Mouse (Mus musculus): ENCODE measurements around the gene Zfp654.

Gene Zfp654

DNA sequence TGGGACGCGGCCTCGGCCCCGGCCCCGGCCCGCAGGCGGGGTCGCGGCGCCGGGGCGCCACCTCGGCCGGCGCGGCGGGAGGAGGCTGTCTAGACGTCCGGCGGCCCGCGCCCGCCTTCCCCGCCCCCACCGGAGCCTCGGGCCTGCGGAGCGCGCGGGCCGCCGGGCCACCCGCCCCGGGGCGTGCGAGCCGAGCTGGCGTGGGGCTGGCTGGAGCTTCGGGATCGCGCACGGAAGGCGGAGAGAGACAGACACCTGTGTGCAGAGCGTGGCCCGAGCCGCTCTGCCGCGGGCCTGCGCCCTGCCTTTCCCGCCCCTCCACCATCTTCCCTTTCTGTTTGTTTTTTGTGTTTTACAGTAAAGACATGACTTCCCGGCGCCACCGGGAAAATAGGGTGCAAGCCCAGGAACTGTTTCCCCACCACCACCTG, 1.0 kb upstream of the Zfp654 start:
- DNase-seq, result peak; percentile 43

DNA sequence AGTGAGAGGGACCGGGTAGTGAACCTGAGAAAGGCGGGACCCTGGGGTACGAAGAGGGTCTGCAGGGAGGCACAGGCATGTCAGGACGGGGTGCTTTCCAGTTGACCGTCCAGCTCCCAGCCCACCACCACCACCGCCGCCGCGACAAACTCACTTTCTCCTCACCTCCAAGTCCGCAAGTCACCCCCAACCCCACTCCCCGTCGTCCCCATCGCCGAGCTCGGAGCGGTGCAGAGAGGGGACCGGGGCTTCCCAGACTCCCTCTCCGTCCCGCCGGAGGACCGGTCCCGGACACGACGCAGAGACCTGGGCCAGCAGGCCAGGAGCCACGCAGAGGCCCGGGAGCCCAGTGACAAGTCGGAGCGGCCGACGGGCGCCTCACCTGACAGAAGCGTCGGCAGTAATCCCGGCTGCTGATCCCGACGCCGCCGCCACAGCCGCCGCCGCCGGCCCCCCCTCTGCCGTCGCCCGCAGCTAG, 328 bp downstream of the Zfp654 start:
- no peak for DNase-seq

DNA sequence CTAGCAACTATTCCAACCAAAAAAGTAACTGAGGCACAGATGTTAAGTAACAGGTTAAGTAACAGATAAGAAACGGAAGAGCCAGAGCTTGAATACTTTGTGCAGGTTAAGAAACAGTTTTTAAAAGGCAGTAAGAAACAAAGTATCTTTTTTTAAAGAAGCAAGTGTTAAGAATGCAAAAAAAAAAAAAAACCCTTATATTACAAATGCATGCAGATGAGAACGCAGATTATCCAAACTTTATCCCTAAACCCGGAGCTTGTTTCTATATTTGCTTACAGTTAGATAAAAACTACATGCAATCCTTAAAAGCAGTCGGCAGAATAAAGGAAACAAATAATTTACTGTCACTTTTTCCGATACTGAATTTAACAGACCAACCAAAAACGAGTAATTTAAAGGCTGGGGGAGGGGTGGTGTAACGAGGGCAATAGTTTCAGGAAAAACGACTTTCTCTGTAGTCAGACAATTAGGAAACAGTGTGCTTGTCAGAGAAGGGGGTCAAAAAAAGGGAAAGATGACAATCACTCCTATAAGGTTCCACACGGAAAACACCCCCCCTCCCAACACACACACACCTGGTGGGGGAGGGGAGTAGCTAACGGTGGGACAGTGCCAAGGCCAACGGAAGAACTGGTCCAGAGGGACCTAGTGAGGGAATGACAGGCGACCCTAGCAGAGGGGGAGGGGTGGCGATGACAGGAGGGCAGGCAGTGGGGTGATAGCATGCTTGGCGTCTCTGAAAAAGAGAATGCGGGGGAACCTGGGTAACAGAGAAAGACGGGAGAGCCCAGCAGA, 966 bp downstream of the Zfp654 start:
- peak; percentile 25 for DNase-seq

DNA sequence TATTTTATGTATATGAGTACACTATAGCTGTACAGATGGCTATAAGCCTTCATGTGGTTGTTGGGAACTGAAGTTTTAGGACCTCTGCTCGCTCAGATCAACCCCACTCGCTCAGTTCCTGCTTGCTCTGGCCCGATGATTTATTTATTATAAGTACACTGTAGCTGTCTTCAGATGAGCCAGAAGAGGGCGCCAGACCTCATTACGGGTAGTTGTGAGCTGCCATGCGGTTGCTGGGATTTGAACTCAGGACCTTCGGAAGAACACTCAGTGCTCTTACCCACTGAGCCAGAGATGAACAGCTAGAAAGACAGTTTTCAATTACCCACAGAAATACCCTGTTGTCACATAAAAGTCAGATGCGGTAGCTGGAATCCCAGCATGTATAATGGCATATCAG, 5.5 kb downstream of the Zfp654 start:
- no peak for DNase-seq

DNA sequence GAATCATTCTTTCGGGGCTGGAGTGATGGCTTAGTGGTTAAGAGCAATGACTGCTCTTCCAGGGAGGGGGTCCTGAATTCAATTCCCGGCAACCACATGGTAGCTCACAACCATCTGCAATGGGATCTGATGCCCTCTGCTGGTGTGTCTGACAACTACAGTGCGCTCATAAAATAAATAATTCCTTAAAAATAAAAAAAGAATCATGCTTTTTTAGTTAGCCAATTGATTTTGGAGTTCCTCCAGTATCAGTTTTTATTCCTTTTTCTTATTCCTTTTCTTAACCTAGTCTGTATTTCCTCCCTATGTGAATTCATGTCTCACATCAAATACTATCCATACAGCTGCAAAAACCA, 9.1 kb downstream of the Zfp654 start:
- DNase-seq, result no peak

DNA sequence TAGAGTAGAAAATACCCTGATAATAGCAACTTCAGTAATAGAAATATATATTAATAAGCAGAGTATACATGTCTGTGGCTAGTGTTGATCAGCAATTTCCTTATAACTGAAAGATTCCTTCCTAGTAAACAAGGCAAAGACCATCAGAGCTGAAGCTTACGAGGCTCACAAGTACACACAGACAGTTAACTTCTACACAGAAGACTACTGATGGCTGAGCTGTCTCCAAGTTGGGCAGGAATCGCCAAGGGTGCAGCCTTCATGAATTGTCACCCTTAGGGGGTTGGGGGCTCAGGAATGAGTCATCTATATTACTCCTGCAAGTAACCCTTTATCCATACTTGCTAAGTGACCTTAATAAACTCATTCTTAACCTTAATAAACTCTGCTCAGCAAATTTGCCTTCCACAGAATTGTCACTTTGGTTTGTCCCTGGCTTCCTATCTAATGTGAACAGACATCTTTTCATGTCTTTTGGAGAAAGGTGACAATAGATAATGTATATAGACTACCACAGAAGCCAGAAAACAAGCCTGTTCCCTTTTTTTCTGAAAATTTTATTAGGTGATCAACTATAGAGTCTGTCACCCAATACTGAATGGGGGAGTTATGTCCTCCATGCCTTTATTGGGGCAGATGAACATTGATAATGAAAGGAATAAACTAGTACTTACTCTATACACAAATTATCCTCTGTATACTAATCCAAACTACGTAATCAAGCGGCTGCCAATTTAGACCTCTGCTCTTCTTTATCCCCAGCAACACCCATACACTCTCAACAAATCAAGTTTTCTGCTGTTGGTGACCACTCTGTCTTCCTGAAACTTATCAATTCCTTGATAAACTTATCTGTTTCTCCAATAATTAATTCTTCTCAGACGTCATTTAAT, 9.7 kb downstream of the Zfp654 start:
- no peak for DNase-seq

DNA sequence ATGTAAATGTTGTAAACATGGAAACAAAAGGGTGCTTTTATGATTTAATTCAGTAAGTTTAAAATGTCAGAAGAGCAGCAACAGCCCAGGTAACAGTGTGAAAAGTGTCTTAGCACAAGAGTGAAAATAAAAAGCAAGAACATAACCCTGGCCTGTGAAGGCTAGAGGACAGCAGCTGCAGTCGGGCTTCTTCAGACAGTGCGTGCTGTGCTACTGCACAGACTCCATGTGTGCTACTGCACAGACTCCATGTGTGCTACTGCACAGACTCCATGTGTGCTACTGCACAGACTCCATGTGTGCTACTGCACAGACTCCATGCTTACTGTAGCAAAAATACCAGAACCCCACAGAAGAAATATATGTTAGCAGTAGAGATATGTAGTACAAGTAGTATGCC, 14.7 kb downstream of the Zfp654 start:
- DNase-seq, result no peak

DNA sequence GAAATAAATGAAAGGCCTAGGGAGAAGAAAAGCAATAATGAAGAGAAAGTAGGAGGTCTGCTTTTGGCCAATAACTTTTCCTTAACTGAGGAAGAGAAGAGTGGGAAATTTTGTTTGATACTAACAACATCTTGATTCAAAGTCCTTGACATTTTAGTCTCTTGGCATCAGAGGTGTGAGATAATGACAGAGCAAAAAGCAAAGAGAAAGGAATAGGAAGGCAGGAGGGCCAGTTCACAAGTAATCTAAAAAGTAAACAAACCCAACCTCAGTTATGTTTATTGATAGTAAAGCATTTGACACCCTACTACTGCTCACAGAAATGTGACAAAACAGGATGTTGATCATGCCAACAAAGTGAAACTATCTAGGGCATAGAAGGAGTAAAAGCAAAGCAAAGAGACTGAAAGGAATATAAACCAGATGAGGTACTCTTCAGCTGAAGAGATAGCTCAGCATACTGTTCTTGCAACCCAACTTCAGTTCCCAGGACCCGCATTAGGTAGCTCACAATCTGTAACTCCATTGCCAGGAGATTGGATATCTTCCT, 15.4 kb downstream of the Zfp654 start:
- DNase-seq, result no peak

DNA sequence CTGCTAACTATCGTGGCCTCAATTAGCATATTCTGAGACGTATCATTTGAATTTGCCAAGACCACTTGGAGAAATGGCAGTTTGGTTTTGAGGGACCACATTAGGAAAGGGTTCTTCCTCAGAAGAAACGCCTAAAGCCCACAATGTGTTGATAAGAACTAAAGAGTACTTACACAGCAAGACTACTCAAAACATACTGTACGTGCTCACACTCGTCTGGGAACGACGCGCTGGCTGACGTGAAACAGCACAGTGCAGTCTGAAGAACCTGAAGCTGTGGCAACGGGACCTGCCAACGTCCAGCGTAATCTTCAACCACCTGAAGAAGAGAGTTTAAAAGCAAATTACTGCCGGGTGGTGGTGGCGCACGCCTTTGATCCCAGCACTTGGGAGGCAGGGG, 21.2 kb downstream of the Zfp654 start:
- no peak for DNase-seq

DNA sequence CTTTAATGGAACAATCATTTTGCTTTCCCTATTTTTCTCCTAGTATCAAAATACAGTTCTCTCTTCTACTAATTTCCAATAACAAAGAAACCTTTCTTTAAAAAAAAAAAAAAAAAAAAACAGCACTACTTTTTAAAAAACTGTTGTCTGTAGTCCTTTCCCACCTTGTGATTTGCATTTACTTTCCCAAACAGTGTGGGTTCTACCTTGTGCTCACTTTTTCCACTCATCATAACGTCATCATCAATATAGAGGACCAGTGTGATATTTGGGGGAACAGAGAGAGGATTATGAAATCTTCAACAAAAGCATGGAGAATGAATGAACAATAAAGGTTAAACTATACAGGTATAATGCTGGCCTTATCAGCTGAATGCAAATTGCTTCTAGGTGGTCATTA, 27.0 kb downstream of the Zfp654 start:
- DNase-seq, result no peak

DNA sequence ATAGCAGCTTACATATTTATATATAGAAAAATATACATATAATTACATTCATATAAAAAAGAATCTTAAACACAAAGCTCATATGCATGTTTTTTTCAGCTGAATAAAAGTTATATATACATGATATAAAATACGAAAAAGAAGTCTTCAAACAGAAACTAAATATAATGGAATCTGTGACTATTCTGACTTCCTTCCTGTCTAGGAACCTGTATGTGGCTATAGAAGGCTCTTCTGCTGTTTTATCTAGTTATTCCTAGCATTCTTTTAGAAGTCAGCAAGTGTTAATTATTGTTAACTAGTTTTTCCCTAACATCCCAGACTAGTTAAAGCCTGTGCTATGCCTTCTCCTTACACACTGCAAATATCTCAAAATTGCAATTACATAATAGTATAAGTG, 27.6 kb downstream of the Zfp654 start:
- no peak for DNase-seq

DNA sequence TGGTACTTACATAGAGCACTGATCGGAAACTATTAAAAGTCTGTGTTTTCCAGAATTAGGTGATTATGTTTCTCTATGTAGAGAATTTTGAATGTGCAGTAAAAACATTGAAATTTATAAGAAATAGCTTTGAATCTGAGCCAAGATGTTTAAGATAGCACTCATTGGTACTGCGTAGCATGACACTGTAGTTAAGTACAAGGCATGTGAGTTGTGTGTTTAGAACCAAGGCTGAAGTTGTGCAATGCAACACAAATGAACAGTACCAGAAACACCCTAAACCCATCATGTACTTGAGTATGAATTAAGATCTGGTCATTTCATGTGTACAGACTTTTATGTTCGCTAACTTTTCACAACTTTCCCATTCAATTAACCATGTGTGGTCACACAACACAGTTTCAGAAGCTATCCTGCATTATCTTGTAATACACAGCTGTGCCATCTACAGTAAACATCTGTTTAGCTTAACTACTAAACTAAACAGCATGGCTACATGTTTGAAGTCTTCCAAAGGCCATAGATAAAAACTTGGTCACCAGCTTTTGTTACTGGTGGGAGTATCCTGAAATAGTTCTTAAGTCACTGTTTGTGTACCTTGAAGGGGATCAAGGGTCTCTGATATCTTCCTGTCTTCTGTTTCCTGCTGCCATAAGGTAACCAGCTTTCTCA, 34.2 kb downstream of the Zfp654 start:
- no peak for DNase-seq

DNA sequence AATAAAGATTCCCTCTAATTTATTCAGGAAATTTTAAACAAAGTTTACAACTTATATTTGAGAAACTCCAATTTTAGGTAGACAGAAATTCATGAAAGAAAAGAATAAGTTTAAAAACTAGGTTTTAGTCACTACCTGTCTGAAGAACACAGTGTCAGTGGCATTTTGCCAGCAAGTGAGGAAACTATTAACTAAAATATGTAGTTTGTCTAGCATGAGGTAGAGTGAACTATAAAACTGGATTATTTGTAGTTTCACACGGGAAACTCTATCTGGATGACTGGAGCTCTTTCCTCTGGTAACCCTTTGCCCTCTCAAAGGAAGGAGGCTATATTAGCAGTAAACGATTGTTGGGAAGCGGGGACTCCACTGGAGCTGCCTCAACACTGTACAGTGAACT, 48.4 kb downstream of the Zfp654 start:
- no peak for DNase-seq

DNA sequence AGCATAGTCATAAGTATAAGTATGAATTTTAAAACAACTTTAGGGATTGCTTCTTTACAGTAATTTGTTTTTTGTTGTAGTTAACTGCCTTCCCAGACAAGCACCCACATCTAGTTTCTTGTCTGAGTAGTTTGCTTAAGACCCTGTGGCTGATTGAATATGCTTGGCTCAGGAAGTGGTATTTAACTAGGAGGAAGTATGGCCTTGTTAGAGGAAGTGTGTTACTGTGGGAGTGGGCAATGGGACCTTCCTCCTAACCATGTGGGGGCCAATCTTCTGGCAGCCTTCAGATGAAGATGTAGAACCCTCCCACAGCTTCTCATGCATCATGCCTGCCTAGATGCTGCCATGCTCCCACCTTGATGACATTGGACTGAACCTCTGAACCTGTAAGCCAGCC, 49.8 kb downstream of the Zfp654 start:
- DNase-seq, result no peak

DNA sequence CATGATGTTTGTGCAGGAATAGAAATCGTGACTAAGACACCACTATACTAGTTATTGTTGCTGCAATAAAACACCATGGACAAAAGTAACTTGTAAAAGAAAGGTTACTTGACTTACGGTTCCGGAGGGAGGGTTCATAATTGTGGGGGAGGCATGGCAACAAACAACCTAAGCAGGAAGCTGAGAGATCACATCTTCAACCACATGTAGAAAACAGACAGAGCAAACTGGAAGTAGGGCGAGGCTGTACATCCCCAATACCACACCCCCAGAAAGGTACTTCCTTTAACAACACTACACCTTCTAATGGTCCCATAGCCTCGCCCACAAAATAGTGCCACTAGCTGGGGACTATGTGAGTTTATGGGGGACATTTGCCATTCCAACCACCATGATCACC, 51.1 kb downstream of the Zfp654 start:
- no peak for DNase-seq

DNA sequence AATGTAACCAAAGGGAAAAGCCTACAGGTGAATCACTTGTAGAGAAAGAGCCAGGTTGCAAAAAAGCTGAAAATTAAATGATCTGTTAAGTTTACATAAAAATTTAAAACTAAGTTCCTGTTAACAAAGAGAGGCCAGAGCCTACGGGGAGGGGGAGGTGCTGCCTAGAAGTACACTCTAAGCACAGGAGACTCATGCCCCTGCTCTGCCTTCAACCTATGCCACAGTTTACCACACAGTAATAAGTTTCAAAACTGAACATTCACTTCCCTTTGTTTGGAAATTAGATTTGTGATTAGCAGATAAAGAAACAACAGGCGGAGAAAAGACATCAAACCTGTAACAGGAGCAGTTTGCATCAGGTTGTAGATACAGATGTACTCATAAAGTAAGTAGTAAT, 56.6 kb downstream of the Zfp654 start:
- DNase-seq, result no peak

DNA sequence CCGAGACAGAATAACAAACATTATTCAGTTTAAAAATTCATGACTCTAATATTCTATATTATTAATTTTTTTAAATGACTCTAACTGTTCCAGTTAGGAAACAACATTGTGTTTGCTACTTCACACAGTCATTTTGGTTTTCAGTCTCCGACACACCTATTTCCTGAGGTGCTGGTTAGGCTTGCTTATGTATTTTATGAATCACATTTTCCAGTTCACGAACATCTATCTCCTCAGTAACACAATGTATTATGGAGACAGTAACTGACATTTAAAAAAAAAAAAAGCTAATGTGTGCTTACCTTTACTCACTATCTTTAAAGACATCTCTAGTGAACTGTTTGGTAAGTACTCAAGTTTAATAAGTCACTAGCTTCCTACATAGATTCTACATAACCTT, 61.7 kb downstream of the Zfp654 start:
- DNase-seq, result no peak

DNA sequence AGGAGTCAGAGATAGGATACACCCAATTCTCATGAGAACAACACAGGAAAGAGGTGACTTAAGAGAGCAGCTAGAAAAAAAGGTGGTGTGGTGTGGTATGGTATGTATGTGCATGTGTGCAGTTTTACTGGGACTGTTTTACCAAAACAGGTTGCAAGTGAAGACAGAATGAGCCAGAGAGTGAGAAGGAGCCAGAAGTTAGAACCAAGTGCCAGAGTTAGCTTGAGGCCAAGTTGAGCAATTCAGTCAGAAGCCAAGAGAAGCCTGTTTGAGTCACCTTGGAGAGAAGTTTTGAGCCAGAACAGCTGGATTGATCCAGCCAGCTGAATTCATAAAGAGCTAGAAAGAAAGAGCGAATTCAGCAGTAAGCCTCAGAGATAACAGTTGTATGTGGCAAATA, 75.9 kb downstream of the Zfp654 start:
- no peak for DNase-seq

DNA sequence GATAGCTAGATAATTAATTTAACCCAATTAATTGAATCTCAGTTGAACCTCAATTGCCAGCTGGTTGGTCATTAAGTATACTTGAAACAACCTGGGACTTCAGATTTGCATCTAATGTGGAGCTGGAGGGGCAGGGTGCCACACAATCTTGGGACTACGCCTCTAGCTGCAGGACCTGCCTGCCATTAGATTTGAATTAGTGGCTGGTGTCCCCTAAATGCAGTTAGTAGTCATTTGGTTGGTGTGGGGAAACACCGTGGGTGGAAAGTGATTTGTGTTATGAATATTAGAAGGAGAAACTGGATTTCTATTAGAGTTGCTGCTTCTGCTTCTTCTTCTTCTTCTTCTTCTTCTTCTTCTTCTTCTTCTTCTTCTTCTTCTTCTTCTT, 80.0 kb downstream of the Zfp654 start:
- no peak for DNase-seq

DNA sequence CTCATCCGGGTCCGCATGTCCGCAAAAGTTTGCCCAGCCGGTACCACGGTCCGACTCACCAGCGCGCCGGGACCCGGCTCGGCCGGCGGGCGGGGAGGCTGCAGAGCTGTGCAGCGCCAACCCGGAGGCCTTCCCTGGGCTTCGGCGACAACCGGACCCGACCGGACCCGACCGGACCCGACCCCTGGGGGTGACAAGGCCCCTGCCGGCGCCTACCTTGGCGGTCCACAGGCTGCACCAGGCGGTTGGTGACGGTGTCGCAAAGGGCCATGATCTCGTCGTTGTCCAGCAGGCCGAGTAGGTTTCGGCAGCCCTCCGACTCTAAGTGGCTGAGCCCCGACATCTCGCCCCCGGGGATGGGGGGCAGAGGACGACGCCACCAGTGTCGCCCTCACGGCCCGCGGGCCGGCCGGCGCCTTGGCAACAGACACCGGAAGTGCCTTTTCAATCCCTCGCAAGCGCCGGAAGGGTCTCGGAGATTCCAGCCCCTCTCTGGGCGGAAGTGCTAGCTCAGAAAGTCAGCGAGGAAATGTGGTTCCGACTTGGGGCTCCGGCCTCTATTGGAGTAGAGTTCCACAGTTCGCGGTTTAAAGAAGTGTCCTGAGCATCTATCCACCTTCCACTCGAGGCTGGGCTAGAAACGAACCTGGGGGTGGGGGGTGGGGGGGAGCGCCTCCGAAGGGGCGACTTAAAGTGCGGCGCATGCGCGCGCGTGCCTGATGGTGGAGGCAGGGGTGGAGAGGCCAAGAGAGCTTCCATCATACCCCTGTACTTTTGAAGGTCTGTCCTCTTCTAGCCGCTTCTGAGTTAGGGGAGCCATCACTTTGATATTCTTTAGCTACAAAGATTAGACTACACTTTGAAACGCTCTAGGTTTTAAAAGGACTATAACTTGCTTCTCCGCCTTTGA, 80.7 kb downstream of the Zfp654 start, which contains the start of gene 4930453N24Rik:
4930453N24Rik (minus strand) TSS at position 641 of the 910 bp plus-strand sequence.
- DNase-seq, result peak; percentile 83

DNA sequence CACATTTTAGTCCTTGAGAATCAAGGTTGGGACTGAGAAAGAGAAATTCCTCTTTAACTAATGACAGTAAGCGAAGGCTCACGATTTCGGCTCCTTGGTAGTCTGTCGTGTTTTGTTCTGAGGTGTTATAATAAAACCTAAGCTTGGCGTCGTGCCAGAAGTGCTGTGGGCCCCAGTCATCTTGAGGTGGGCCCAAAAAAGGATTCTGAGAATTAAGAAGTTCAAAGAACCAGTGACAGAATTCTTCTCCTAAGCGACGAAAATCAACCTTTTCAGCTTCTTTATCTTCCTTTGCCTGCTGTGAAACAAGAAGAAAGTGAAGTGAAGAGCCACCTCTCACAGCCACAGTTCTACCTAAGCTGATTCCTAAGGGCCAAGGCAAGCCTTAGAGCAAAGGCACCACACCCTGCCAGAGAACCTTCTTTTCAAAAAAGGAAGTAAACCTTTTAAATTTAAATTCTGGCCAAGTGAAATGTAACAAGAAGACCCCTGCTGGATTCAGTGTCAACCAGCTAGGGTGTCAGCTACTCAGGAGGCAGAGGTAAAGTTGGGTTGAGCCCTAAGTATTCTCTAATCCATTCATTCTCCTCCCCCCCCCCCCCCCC, 84.7 kb downstream of the Zfp654 start:
- DNase-seq, result no peak

DNA sequence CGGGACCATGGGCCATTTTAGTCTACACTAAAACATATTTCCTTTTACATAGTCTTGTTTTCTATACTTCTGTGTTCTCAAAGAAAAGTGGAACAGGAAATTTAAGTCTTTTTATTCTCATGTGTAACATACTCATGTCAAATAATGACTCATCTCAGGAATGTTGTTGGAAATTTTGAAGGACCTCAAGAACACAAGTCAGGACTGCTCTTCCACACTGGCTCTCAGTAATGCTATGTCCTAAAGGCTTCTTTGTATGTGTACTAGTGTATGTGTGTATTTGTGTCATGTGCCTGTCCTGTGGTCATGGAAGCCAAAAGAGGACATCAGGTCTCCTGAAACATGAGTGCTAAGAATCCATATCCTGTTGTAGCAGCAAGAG, 92.2 kb downstream of the Zfp654 start:
- no peak for DNase-seq
